Mouse (Mus musculus): ENCODE data around the gene Cacna2d1.

DNA sequence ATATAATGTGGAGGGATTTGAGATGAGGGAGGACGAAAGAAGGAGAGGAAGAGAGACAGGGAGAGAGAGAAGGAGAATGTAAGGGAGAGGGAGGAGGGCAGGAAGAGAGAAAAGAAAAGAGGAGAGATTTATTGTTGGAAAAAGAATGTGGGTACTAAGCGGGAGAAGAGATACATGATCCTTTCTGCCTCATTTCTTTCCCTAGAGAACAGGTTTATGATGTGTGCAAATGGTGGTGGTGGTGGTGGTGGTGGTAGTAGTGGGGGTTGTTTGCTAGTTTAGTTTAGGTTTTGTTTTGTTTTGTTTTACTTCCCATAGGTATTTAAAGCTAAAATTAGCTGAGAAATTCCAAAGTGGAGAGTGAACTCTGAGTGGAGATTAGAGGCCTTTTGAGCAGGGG is 79.9 kb downstream of the Cacna2d1 start:
- no peak for TF ChIP-seq CTCF (IDR thresholded peaks at IDR 0.05; ENCODE audit: control insufficient read depth, insufficient read depth, low read length)
- TF ChIP-seq POLR2A (IDR thresholded peaks at IDR 0.05; ENCODE audit: borderline replicate concordance, control insufficient read depth, low read depth, low read length), result no peak
